Mouse (Mus musculus) CH12.LX (cell line): ENCODE measurements around the gene Dcaf10. TPM values are rescaled to one million over a fixed set of nuclear protein-coding genes. Genes with fewer than 3 reads are reported as not detected.
A peak's percentile ranks its signal among the peaks of the same experiment; 100 is the strongest.

Source experiments
- DNase-seq: peaks from one replicate; pipeline ENCODE4 v3.0.0-alpha.2; 2013; ENCODE audit errors: extremely low read depth
- H3K27ac ChIP-seq: 2 replicates; pipeline ENCODE4 v1.5.1; 2012; ENCODE audit warnings: low read depth, mild to moderate bottlenecking, control low read depth, moderate library complexity; ENCODE audit not compliant: insufficient read depth
- H3K27me3 ChIP-seq: replicated peaks from 2 replicates; pipeline ENCODE3; 2012; ENCODE audit warnings: inconsistent platforms
- H3K36me3 ChIP-seq, 2 experiments: replicated peaks in 1 of 2; 2 replicates each; pipeline versions ENCODE3 to v1.6.1; 2012; ENCODE audit warnings: inconsistent platforms in 1 of 2, low read length in 1 of 2, mild to moderate bottlenecking in 1 of 2, mixed read lengths in 1 of 2, moderate library complexity in 1 of 2; ENCODE audit not compliant: control insufficient read depth in 1 of 2, insufficient read depth in 1 of 2
- H3K4me1 ChIP-seq, 2 experiments: 2 replicates each; pipeline ENCODE4 v1.6.1; 2012; ENCODE audit warnings: inconsistent platforms in 1 of 2, moderate library complexity in 1 of 2; ENCODE audit not compliant: insufficient read depth in 2 of 2, control insufficient read depth in 1 of 2
- H3K4me2 ChIP-seq: 2 replicates; pipeline ENCODE4 v1.6.1; 2012; ENCODE audit warnings: low read depth, mild to moderate bottlenecking, control low read depth; ENCODE audit not compliant: poor library complexity, insufficient read depth, severe bottlenecking
- H3K4me3 ChIP-seq, 3 experiments: fragments of 150-350 bp in 1 of 3; sonication (generic) in 1 of 3; replicated peaks in 1 of 3; 2 replicates each; pipeline versions ENCODE3 to v1.5.1; 2011 to 2012; ENCODE audit warnings: low read depth in 2 of 3, low read length in 2 of 3, mild to moderate bottlenecking in 2 of 3, moderate library complexity in 2 of 3, control low read depth in 1 of 3, improper control_type of control experiment in 1 of 3, inconsistent platforms in 1 of 3, mixed read lengths in 1 of 3; ENCODE audit not compliant: poor library complexity in 1 of 3
- H3K79me2 ChIP-seq: replicated peaks from 2 replicates; pipeline ENCODE4 v1.6.1; 2012; ENCODE audit warnings: mild to moderate bottlenecking, moderate library complexity; ENCODE audit not compliant: control insufficient read depth, poor library complexity, insufficient read depth, severe bottlenecking; ENCODE audit errors: extremely low read depth
- H3K9ac ChIP-seq: 2 replicates; pipeline ENCODE4 v1.6.1; 2012; ENCODE audit warnings: low read depth, mild to moderate bottlenecking, control low read depth, moderate library complexity; ENCODE audit not compliant: insufficient read depth
- H3K9me3 ChIP-seq: replicated peaks from 2 replicates; pipeline ENCODE3; 2012; ENCODE audit warnings: low read length, inconsistent platforms, mixed read lengths
- BHLHE40 ChIP-seq: IDR thresholded peaks from 2 replicates; pipeline ENCODE4 v1.6.1; 2011; ENCODE audit warnings: mild to moderate bottlenecking, low read depth, low read length, improper control_type of control experiment
- CHD1 ChIP-seq: IDR thresholded peaks from 2 replicates; pipeline ENCODE4 v1.6.1; 2012; ENCODE audit warnings: low read depth, low read length, improper control_type of control experiment, inconsistent platforms
- CHD2 ChIP-seq: IDR thresholded peaks from 2 replicates; pipeline ENCODE4 v1.6.1; 2011; ENCODE audit warnings: low read length, improper control_type of control experiment
- CTCF ChIP-seq, 2 experiments: IDR thresholded peaks in 1 of 2; conservative IDR thresholded peaks in 1 of 2; 2 replicates each; pipeline ENCODE4 v1.5.1; 2011 to 2012; ENCODE audit warnings: low read depth in 2 of 2, low read length in 2 of 2, improper control_type of control experiment in 1 of 2, inconsistent platforms in 1 of 2, mild to moderate bottlenecking in 1 of 2, moderate library complexity in 1 of 2
- E2F4 ChIP-seq: IDR thresholded peaks from 2 replicates; pipeline ENCODE4 v1.6.1; 2011; ENCODE audit warnings: low read depth, low read length, improper control_type of control experiment; ENCODE audit not compliant: insufficient replicate concordance
- ELF1 ChIP-seq: IDR thresholded peaks from 2 replicates; pipeline ENCODE4 v1.6.1; 2014; ENCODE audit warnings: low read depth, mild to moderate bottlenecking, inconsistent platforms, low read length, improper control_type of control experiment
- EP300 ChIP-seq: IDR thresholded peaks from 2 replicates; pipeline ENCODE4 v1.6.1; 2011; ENCODE audit warnings: low read length, improper control_type of control experiment
- GABPA ChIP-seq: IDR thresholded peaks from 2 replicates; pipeline ENCODE4 v1.6.1; 2012; ENCODE audit warnings: low read depth, low read length, improper control_type of control experiment, inconsistent platforms; ENCODE audit not compliant: insufficient replicate concordance
- HCFC1 ChIP-seq: IDR thresholded peaks from 2 replicates; pipeline ENCODE4 v1.6.1; 2012; ENCODE audit warnings: low read depth, mild to moderate bottlenecking, inconsistent platforms, low read length, improper control_type of control experiment
- IRF4 ChIP-seq: IDR thresholded peaks from 2 replicates; pipeline ENCODE4 v1.6.1; 2014; ENCODE audit warnings: low read depth, mild to moderate bottlenecking, inconsistent platforms, low read length, improper control_type of control experiment
- JUN ChIP-seq: IDR thresholded peaks from 2 replicates; pipeline ENCODE4 v1.6.1; 2011; ENCODE audit warnings: low read depth, mild to moderate bottlenecking, low read length, improper control_type of control experiment, moderate library complexity; ENCODE audit not compliant: insufficient read depth
- KAT2A ChIP-seq: IDR thresholded peaks from 2 replicates; pipeline ENCODE4 v1.6.1; 2012; ENCODE audit warnings: low read length, improper control_type of control experiment, inconsistent platforms; ENCODE audit not compliant: insufficient replicate concordance
- MAFK ChIP-seq: IDR thresholded peaks from 2 replicates; pipeline ENCODE4 v1.6.1; 2011; ENCODE audit warnings: low read length, improper control_type of control experiment; ENCODE audit not compliant: insufficient replicate concordance
- MAX ChIP-seq: IDR thresholded peaks from 2 replicates; pipeline ENCODE4 v1.6.1; 2011; ENCODE audit warnings: low read length, improper control_type of control experiment
- MAZ ChIP-seq: IDR thresholded peaks from 2 replicates; pipeline ENCODE4 v1.6.1; 2012; ENCODE audit warnings: low read depth, mild to moderate bottlenecking, inconsistent platforms, low read length, improper control_type of control experiment, moderate library complexity
- MEF2A ChIP-seq: IDR thresholded peaks from 2 replicates; pipeline ENCODE4 v1.6.1; 2014; ENCODE audit warnings: low read depth, mild to moderate bottlenecking, inconsistent platforms, low read length, improper control_type of control experiment, borderline replicate concordance
- MXI1 ChIP-seq: IDR thresholded peaks from 2 replicates; pipeline ENCODE4 v1.6.1; 2011; ENCODE audit warnings: mild to moderate bottlenecking, low read depth, low read length, improper control_type of control experiment
- MYC ChIP-seq: IDR thresholded peaks from 2 replicates; pipeline ENCODE4 v1.6.1; 2011; ENCODE audit warnings: low read depth, mild to moderate bottlenecking, improper control_type of control experiment, low read length
- NELFE ChIP-seq: IDR thresholded peaks from 2 replicates; pipeline ENCODE4 v1.6.1; 2011; ENCODE audit warnings: low read depth, low read length, improper control_type of control experiment
- NRF1 ChIP-seq: IDR thresholded peaks from 2 replicates; pipeline ENCODE4 v1.6.1; 2014; ENCODE audit warnings: low read depth, mild to moderate bottlenecking, inconsistent platforms, low read length, improper control_type of control experiment, moderate library complexity
- POLR2A ChIP-seq: IDR thresholded peaks from 2 replicates; pipeline ENCODE4 v1.6.1; 2011; ENCODE audit warnings: low read depth, mild to moderate bottlenecking, improper control_type of control experiment, low read length
- POLR2AphosphoS2 ChIP-seq: IDR thresholded peaks from 2 replicates; pipeline ENCODE4 v1.6.1; 2011; ENCODE audit warnings: low read depth, low read length, improper control_type of control experiment
- RAD21 ChIP-seq: IDR thresholded peaks from 2 replicates; pipeline ENCODE4 v1.6.1; 2011; ENCODE audit warnings: low read depth, mild to moderate bottlenecking, low read length, improper control_type of control experiment, moderate library complexity
- RCOR1 ChIP-seq: conservative IDR thresholded peaks from 2 replicates; pipeline ENCODE4 v1.6.1; 2012; ENCODE audit warnings: low read depth, mild to moderate bottlenecking, inconsistent platforms, low read length, improper control_type of control experiment
- SIN3A ChIP-seq: IDR thresholded peaks from 2 replicates; pipeline ENCODE4 v1.6.1; 2012; ENCODE audit warnings: low read length, improper control_type of control experiment, inconsistent platforms
- SMC3 ChIP-seq: IDR thresholded peaks from 2 replicates; pipeline ENCODE4 v1.6.1; 2011; ENCODE audit warnings: low read depth, low read length, improper control_type of control experiment
- TBP ChIP-seq: conservative IDR thresholded peaks from 2 replicates; pipeline ENCODE4 v1.6.1; 2011; ENCODE audit warnings: low read depth, low read length, improper control_type of control experiment
- TCF12 ChIP-seq: IDR thresholded peaks from 2 replicates; pipeline ENCODE4 v1.6.1; 2014; ENCODE audit warnings: low read depth, mild to moderate bottlenecking, inconsistent platforms, low read length, improper control_type of control experiment
- UBTF ChIP-seq: IDR thresholded peaks from 2 replicates; pipeline ENCODE4 v1.6.1; 2012; ENCODE audit warnings: low read depth, mild to moderate bottlenecking, inconsistent platforms, low read length, improper control_type of control experiment, moderate library complexity
- USF1 ChIP-seq: IDR thresholded peaks from 2 replicates; pipeline ENCODE4 v1.6.1; 2014; ENCODE audit warnings: low read depth, mild to moderate bottlenecking, inconsistent platforms, low read length, improper control_type of control experiment
- ZC3H11A ChIP-seq: IDR thresholded peaks from 2 replicates; pipeline ENCODE4 v1.6.1; 2012; ENCODE audit warnings: low read depth, mild to moderate bottlenecking, inconsistent platforms, low read length, improper control_type of control experiment
- ZKSCAN1 ChIP-seq: IDR thresholded peaks from 2 replicates; pipeline ENCODE4 v1.6.1; 2012; ENCODE audit warnings: low read depth, inconsistent platforms, low read length, improper control_type of control experiment, borderline replicate concordance
- dilution Hi-C: fragments of 300-500 bp; cut with MboI; formaldehyde crosslinking; loops from 2 replicates; pipeline ENCODE4 v1.14.3; 2020; ENCODE audit warnings: low sequenced_read_pairs; ENCODE audit not compliant: extremely low pct_unique_long_range_greater_than_20kb, extremely low pct_ligation_motif_present
- in situ Hi-C: fragments of 300-500 bp; cut with MboI; formaldehyde crosslinking; loops from 3 replicates; pipeline ENCODE4 v1.14.3; 2019; ENCODE audit warnings: low sequenced_read_pairs, low pct_ligation_motif_present, low pct_unique_long_range_greater_than_20kb, mixed read lengths
- polyA plus RNA-seq: library from polyadenylated mRNA; unstranded; fragments of >175 nt; gene quantifications from 2 replicates; pipeline ENCODE4 v1.2.1, GENCODE M21; 2012; ENCODE audit warnings: low read depth; ENCODE audit not compliant: insufficient read length
- total RNA-seq, 2 experiments: library from RNA; depleted of rRNA; stranded (reverse); fragments of 300-350 nt in 1 of 2; fragments of >200 nt in 1 of 2; gene quantifications; 2 replicates each; pipeline ENCODE4 v1.2.3; 2012 to 2014

Dcaf10 gene
- total and polyA plus RNA-seq, 3 experiments, result 6.8 to 11.6 (median 11.1) TPM

GRCm38 (mm10) chr4:45311056-45311455, 30.8 kb upstream of the Dcaf10 start:
- H3K27me3 ChIP-seq, result no peaks in the 10 kb centered on the region
- DNase-seq, result no peak
- TF ChIP-seq CHD1 (no peak), MAFK (no peak), MXI1 (no peak), MAX (no peak), RCOR1 (no peak), E2F4 (no peak), TBP (no peak), ZKSCAN1 (no peak), NELFE (no peak), POLR2A (no peak), TCF12 (no peak), CTCF (conservative IDR thresholded peaks at IDR 0.05 in 1 of 2, IDR thresholded peaks at IDR 0.05 in 1 of 2; ENCODE audit: low read depth in 2 of 2, low read length in 2 of 2) (no peak), CHD2 (no peak), IRF4 (no peak), MEF2A (no peak), BHLHE40 (no peak), GABPA (no peak), SMC3 (no peak), HCFC1 (no peak)
- H3K9ac ChIP-seq, result no peak overlapping the region
- H3K9me3 ChIP-seq, result no peaks in the 10 kb centered on the region
- no peak overlapping the region for H3K27ac ChIP-seq
- no peaks in the 10 kb centered on the region for H3K4me1 ChIP-seq
- in situ Hi-C loops (no loop called here), dilution Hi-C loops (no loop called here)
- no peaks in the 10 kb centered on the region for H3K79me2 ChIP-seq
- no peak overlapping the region for H3K4me2 ChIP-seq
- no peak overlapping the region for H3K4me3 ChIP-seq
- H3K36me3 ChIP-seq, result peaks cover 25 to 69% of the 10 kb centered on the region in 2 experiments

GRCm38 (mm10) chr4:45320159-45320816, 21.6 kb upstream of the Dcaf10 start:
- peak overlapping the region; percentile 80 to 98 (median 98) for H3K4me3 ChIP-seq
- H3K27me3 ChIP-seq, result peaks cover 2% of the 10 kb centered on the region
- in situ Hi-C loops (no loop called here), dilution Hi-C loops (no loop called here)
- peak; percentile 84 for DNase-seq
- H3K4me2 ChIP-seq, result peak overlapping the region; percentile 99
- peaks cover 23 to 34% of the 10 kb centered on the region in 2 experiments for H3K36me3 ChIP-seq
- H3K27ac ChIP-seq, result peak overlapping the region; percentile 77
- peaks cover 21% of the 10 kb centered on the region for H3K79me2 ChIP-seq
- no peaks in the 10 kb centered on the region for H3K9me3 ChIP-seq
- H3K4me1 ChIP-seq, result peaks cover 9 to 21% of the 10 kb centered on the region in 2 experiments; a peak in 3 of 4 replicates
- H3K9ac ChIP-seq, result peak overlapping the region; percentile 76
- TF ChIP-seq MAZ, result no peak
- TF ChIP-seq POLR2AphosphoS2, result peak; percentile 82
- TF ChIP-seq MAFK, result no peak
- TF ChIP-seq UBTF, result 0 out of 2 replicates have a peak, but pooled peaks have one; percentile 66
- peak; percentile 18; the same call in 1 of the 2 replicates for TF ChIP-seq IRF4
- no peak for TF ChIP-seq CHD1
- no peak for TF ChIP-seq JUN
- no peak for TF ChIP-seq RAD21
- no peak for TF ChIP-seq CTCF (conservative IDR thresholded peaks at IDR 0.05 in 1 of 2, IDR thresholded peaks at IDR 0.05 in 1 of 2; ENCODE audit: low read depth in 2 of 2, low read length in 2 of 2)
- no peak for TF ChIP-seq MYC
- TF ChIP-seq KAT2A, result peak; percentile 52; the same call in 1 of the 2 replicates
- TF ChIP-seq BHLHE40, result peak; percentile 77
- no peak for TF ChIP-seq EP300
- peak; percentile 83 for TF ChIP-seq HCFC1
- peak; percentile 82 for TF ChIP-seq SIN3A
- TF ChIP-seq MAX, result no peak
- TF ChIP-seq ELF1, result peak; percentile 96
- TF ChIP-seq MXI1, result peak; percentile 39; the same call in 1 of the 2 replicates
- TF ChIP-seq ZC3H11A, result no peak
- no peak for TF ChIP-seq USF1
- TF ChIP-seq NRF1, result peak; percentile 69
